Mouse (Mus musculus) hindbrain, embryonic 16.5 days (tissue): ENCODE measurements at regions not wholly inside any gene's neighbourhood (a gene's known extent, or its start where the extent isn't known, plus 50 kb on each side); places are given as distances from the start of the nearest gene placed in this dataset.

Experiments
- ATAC-seq: fragments of 200-750 bp; cut with Nextera tagmentation; 2 replicates; pipeline ENCODE4 v1.8.0; 2017; ENCODE audit warnings: moderate TSS enrichment, moderate library complexity
- H3K27ac ChIP-seq: fragments of 300-500 bp; sonication (generic); 2 replicates; pipeline ENCODE4 v1.5.1; 2014; ENCODE audit warnings: low read depth, mild to moderate bottlenecking, control low read depth, low read length, moderate library complexity
- H3K27me3 ChIP-seq: fragments of 300-500 bp; sonication (generic); replicated peaks from 2 replicates; pipeline ENCODE4 v1.6.1; 2014; ENCODE audit warnings: low read length; ENCODE audit not compliant: control insufficient read depth, insufficient read depth
- H3K36me3 ChIP-seq: fragments of 300-500 bp; sonication (generic); 2 replicates; pipeline ENCODE4 v1.6.1; 2014; ENCODE audit warnings: mild to moderate bottlenecking, low read length, moderate library complexity, mixed read lengths; ENCODE audit not compliant: control insufficient read depth, insufficient read depth
- H3K4me1 ChIP-seq: fragments of 300-500 bp; sonication (generic); 2 replicates; pipeline ENCODE4 v1.6.1; 2014; ENCODE audit warnings: low read depth, low read length; ENCODE audit not compliant: control insufficient read depth, insufficient read depth
- H3K4me2 ChIP-seq: fragments of 300-500 bp; sonication (generic); 2 replicates; pipeline ENCODE4 v1.6.1; 2014; ENCODE audit warnings: mild to moderate bottlenecking, low read length, control low read depth, moderate library complexity
- H3K4me3 ChIP-seq: fragments of 300-500 bp; sonication (generic); 2 replicates; pipeline ENCODE4 v1.5.1; 2014; ENCODE audit warnings: mild to moderate bottlenecking, low read length, control low read depth, moderate library complexity
- H3K9ac ChIP-seq: fragments of 300-500 bp; sonication (generic); 2 replicates; pipeline ENCODE4 v1.6.1; 2014; ENCODE audit warnings: low read depth, mild to moderate bottlenecking, control low read depth, low read length, moderate library complexity
- H3K9me3 ChIP-seq: fragments of 300-500 bp; sonication (generic); 2 replicates; pipeline ENCODE4 v1.6.1; 2014; ENCODE audit warnings: mild to moderate bottlenecking, low read length, moderate library complexity; ENCODE audit not compliant: control insufficient read depth
- WGBS: fragments of 180-500 bp; shearing (Covaris S2); extraction: QIAGEN DNeasy Blood & Tissue Kit; methylation state at CpG from one replicate; pipeline ENCODE4 v1.1.7; 2014; 5-methylcytosine and 5-hydroxymethylcytosine counted together

GRCm38 (mm10) chr3:159121626-159122025, 373.6 kb upstream of the Depdc1a start:
- H3K9ac ChIP-seq, result no peak overlapping the region
- no peaks in the 10 kb centered on the region for H3K36me3 ChIP-seq
- H3K4me1 ChIP-seq, result no peaks in the 10 kb centered on the region
- no peak overlapping the region for H3K4me2 ChIP-seq
- no peak overlapping the region for H3K27ac ChIP-seq
- no peaks in the 10 kb centered on the region for H3K27me3 ChIP-seq
- no peaks in the 10 kb centered on the region for H3K9me3 ChIP-seq
- no peak overlapping the region for H3K4me3 ChIP-seq
- 84% methylated on average over 3 of the region's 3 CpGs for WGBS
- peak; percentile 67; the same call in 1 of the 2 replicates for ATAC-seq

- no peaks in the 10 kb centered on the region for H3K27me3 ChIP-seq
- no peaks in the 10 kb centered on the region for H3K9me3 ChIP-seq
- H3K9ac ChIP-seq, result no peak overlapping the region
- no peak for ATAC-seq
- H3K4me2 ChIP-seq, result no peak overlapping the region
- 30% methylated on average over 2 of the region's 2 CpGs for WGBS
- no peak overlapping the region for H3K4me3 ChIP-seq
- no peak overlapping the region for H3K27ac ChIP-seq
- H3K4me1 ChIP-seq, result no peaks in the 10 kb centered on the region
- H3K36me3 ChIP-seq, result no peaks in the 10 kb centered on the region
Measured at GRCm38 (mm10) chr3:159143867-159144266, 351.4 kb upstream of the Depdc1a start.

GRCm38 (mm10) chr3:159181504-159181903, 313.7 kb upstream of the Depdc1a start:
- Histone ChIP-seq H3K9ac (no peak overlapping the region), H3K9me3 (no peaks in the 10 kb centered on the region), H3K4me2 (no peak overlapping the region), H3K36me3 (no peaks in the 10 kb centered on the region), H3K4me3 (no peak overlapping the region), H3K27ac (no peak overlapping the region), H3K4me1 (no peaks in the 10 kb centered on the region), H3K27me3 (no peaks in the 10 kb centered on the region)
- no peak for ATAC-seq

- no peak overlapping the region for H3K27ac ChIP-seq
- no peaks in the 10 kb centered on the region for H3K4me1 ChIP-seq
- H3K9me3 ChIP-seq, result no peaks in the 10 kb centered on the region
- H3K4me3 ChIP-seq, result no peak overlapping the region
- H3K27me3 ChIP-seq, result no peaks in the 10 kb centered on the region
- H3K9ac ChIP-seq, result no peak overlapping the region
- ATAC-seq, result no peak
- no peaks in the 10 kb centered on the region for H3K36me3 ChIP-seq
- no peak overlapping the region for H3K4me2 ChIP-seq
Measured at GRCm38 (mm10) chr3:159193189-159193588, 302.0 kb upstream of the Depdc1a start.
